Mouse (Mus musculus) cerebellum, adult 2 months (tissue): ENCODE results near the gene Mrpl2. TPM values are rescaled to one million over a fixed set of nuclear protein-coding genes. Genes with fewer than 3 reads are reported as not detected.

Source experiments
- DNase-seq, 2 experiments: peaks; one replicate each; pipeline ENCODE4 v3.0.0; 2021
- H3K27ac ChIP-seq: fragments of 200-500 bp; 2 replicates; pipeline ENCODE4 v1.5.1; 2012; ENCODE audit warnings: low read length, control low read depth, inconsistent platforms; ENCODE audit not compliant: insufficient read depth
- H3K27me3 ChIP-seq: fragments of 200-500 bp; 2 replicates; pipeline ENCODE4 v1.6.1; 2012; ENCODE audit warnings: inconsistent platforms, mild to moderate bottlenecking, low read length, moderate library complexity; ENCODE audit not compliant: control insufficient read depth, insufficient read depth
- H3K4me1 ChIP-seq: fragments of 200-500 bp; 2 replicates; pipeline ENCODE4 v1.6.1; 2011; ENCODE audit warnings: low read length; ENCODE audit not compliant: control insufficient read depth, insufficient read depth
- H3K4me3 ChIP-seq: fragments of 200-500 bp; replicated peaks from 2 replicates; pipeline ENCODE3; 2011; ENCODE audit warnings: mild to moderate bottlenecking, low read depth, low read length, control low read depth; ENCODE audit not compliant: insufficient read depth
- CTCF ChIP-seq: fragments of 200-500 bp; IDR thresholded peaks from 2 replicates; pipeline ENCODE4 v1.5.1; 2011; ENCODE audit warnings: low read depth, mild to moderate bottlenecking, control low read depth, low read length, moderate library complexity, borderline replicate concordance; ENCODE audit not compliant: insufficient read depth
- POLR2A ChIP-seq: fragments of 200-500 bp; IDR thresholded peaks from 2 replicates; pipeline ENCODE4 v1.6.1; 2011; ENCODE audit warnings: low read length, control low read depth, borderline replicate concordance; ENCODE audit not compliant: insufficient read depth
- WGBS: fragments of 180-500 bp; shearing (Covaris S2); methylation state at CpG from one replicate; pipeline ENCODE4 v1.1.7; 2018; 5-methylcytosine and 5-hydroxymethylcytosine counted together
- polyA plus RNA-seq: library from polyadenylated mRNA; depleted of rRNA; stranded (reverse); fragments of >200 nt; gene quantifications from 2 replicates; pipeline ENCODE4 v1.2.3, GENCODE M21; 2012

The Mrpl2 gene
- polyA plus RNA-seq, 1 experiment = 67.5 TPM

DNA sequence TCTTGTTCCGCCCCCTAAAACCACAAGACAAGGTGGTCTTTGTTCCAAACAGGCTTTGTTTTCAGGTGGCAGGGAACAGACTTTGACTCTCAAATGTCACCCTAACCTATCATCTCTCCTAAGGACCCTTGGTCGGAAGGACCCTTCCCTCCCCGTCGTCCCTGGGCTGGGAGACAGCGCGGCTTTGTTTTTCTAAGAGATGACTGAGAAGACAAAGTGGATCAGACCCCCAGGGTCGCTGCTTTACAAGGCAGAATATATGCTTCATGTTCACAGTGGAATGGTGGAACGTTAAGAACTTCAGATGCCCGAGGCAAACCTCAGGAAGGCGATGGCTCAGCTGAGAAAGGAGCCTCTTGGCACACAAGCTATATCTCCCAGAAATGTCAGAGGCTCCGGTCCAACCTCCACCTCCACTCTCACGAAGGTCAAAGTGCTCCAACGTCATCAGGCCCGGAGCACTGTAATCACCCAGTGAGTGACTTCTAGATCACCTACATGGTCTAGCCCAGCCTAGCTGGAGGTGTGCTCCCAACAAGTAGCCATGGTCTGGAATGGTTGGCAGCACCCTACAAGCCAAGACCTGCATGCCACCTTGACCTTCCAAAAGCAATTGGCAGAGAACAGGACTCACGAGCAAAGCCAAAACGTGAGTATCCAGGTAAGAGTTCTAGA is 26.2 kb upstream of the Mrpl2 start:
- DNase-seq = no peak
- no peaks in the 10 kb centered on the region for H3K27me3 ChIP-seq
- H3K4me1 ChIP-seq = peaks cover 13% of the 10 kb centered on the region
- WGBS = 65% methylated on average over 16 of the region's 16 CpGs
- TF ChIP-seq POLR2A (no peak), CTCF (no peak)
- H3K27ac ChIP-seq = no peak overlapping the region
- H3K4me3 ChIP-seq = no peak overlapping the region

- WGBS = 9% methylated on average over 15 of the region's 15 CpGs
- no peak for TF ChIP-seq CTCF
- TF ChIP-seq POLR2A = no peak
- peak; percentile 62 to 63 for DNase-seq
- peak overlapping the region; percentile 17 for H3K4me3 ChIP-seq
- peak overlapping the region; percentile 9; the same call in 1 of the 2 replicates for H3K27ac ChIP-seq
- H3K4me1 ChIP-seq = peaks cover 13% of the 10 kb centered on the region
- no peaks in the 10 kb centered on the region for H3K27me3 ChIP-seq
Measured at GRCm38 (mm10) chr17:46621324-46621723, 24.7 kb upstream of the Mrpl2 start.

- Histone ChIP-seq H3K4me3 (no peak overlapping the region), H3K27me3 (no peaks in the 10 kb centered on the region), H3K4me1 (peaks cover 13% of the 10 kb centered on the region), H3K27ac (no peak overlapping the region)
- 91% methylated on average over 11 of the region's 11 CpGs for WGBS
- DNase-seq = no peak
- TF ChIP-seq CTCF (no peak), POLR2A (no peak)
Measured at GRCm38 (mm10) chr17:46622269-46622668, 23.8 kb upstream of the Mrpl2 start.

DNA sequence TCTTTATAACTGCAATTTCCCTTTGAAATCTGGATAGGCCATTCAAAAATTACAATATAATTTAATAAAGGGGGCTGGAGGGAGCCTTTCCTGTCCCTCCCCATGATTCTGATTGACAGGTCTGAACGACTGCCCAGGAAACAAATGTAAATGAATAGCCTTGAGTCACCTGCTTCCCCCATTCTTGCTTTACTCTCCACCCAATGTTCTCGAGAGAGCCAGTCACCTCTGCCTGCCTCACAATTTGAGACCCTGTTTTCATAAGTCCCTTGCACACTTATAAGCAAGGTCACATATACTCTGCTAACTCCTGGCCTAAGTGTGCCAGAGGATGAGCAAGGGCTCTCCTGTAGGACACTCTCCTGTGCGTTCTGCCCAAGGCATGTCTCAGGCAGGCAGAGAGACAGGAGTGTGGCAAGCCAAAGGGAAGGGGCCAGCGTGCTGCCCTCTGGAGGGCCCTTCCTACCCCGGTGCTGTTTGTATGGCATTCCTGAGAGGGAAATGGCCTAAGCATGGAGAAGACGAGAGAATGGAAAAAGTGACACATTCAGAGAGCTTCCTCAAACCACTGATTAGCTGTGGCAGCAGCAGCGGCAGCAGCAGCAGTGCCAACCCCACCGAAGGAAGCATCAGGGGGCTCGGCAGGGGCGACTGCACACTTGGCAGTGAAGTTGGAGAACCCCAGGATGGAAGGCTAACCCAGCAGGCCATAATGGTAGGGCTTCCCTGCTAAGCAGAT is 22.0 kb upstream of the Mrpl2 start:
- Histone ChIP-seq H3K4me1 (peaks cover 13% of the 10 kb centered on the region), H3K27me3 (no peaks in the 10 kb centered on the region), H3K27ac (no peak overlapping the region), H3K4me3 (no peak overlapping the region)
- 31% methylated on average over 10 of the region's 10 CpGs for WGBS
- DNase-seq = no peak
- TF ChIP-seq POLR2A (no peak), CTCF (no peak)

DNA sequence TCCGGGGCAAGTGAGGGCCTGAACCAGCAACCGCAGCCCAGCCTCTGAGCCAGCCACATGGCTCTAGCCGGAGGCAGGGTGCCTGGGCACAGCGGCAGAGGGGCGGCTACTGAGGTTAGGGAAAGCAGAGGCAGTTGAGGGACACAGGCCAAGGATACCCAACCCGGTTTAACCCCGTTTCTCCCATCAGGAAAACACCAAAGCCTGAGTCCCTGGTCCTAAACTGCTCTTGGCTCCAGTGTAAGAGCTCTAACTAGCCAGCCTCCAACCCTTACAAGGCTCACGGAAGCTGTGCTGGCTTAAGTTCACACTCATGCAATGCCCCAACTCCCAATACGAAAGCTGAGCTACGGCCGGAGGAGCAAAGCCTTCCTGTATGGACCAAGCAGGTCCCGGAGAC is 21.4 kb upstream of the Mrpl2 start:
- H3K27me3 ChIP-seq = no peaks in the 10 kb centered on the region
- 55% methylated on average over 12 of the region's 12 CpGs for WGBS
- H3K27ac ChIP-seq = no peak overlapping the region
- peaks cover 14% of the 10 kb centered on the region for H3K4me1 ChIP-seq
- no peak for DNase-seq
- TF ChIP-seq POLR2A (no peak), CTCF (no peak)
- H3K4me3 ChIP-seq = no peak overlapping the region

GRCm38 (mm10) chr17:46627409-46627808 is 18.6 kb upstream of the Mrpl2 start:
- Histone ChIP-seq H3K4me1 (peaks cover 12% of the 10 kb centered on the region), H3K27me3 (no peaks in the 10 kb centered on the region), H3K4me3 (no peak overlapping the region), H3K27ac (no peak overlapping the region)
- TF ChIP-seq CTCF (no peak), POLR2A (no peak)
- 79% methylated on average over 6 of the region's 6 CpGs for WGBS
- DNase-seq = no peak

DNA sequence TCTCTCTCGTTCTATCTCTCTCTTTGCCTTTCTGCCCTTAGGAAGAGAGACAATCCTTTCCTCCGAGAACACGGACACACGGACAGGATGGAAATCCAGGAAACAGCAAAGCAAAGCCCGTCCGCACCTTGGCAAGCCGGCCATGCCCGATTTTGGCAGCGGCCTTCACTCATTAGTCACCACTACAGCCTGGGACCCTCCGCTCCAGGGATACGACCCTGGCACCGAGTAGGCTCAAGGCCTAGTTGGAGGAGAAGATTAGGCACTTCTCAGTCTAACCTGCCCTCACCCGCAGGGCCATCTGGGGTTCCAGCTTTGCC is 17.6 kb upstream of the Mrpl2 start:
- 3% methylated on average over 13 of the region's 13 CpGs for WGBS

More for the DNA sequence above, 17.6 kb upstream of the Mrpl2 start:
- Histone ChIP-seq H3K27ac (0 out of 2 replicates have a peak overlapping the region, but pooled peaks have one; percentile 15), H3K4me3 (peak overlapping the region; percentile 79), H3K27me3 (no peaks in the 10 kb centered on the region), H3K4me1 (peaks cover 8% of the 10 kb centered on the region)
- peak; percentile 47 to 65 for DNase-seq
- TF ChIP-seq CTCF (no peak), POLR2A (no peak)
